In genomic region chr2:153660616-153661015, GRCm38 (mm10) we compare ENCODE assay signal across 22 mouse cellular contexts. TPM values are rescaled to one million over a fixed set of nuclear protein-coding genes. Genes with fewer than 3 reads are reported as not detected.
A peak's percentile ranks its signal among the peaks of the same experiment; 100 is the strongest.
DNase-seq lines count a peak whose midpoint lies in the region; ATAC-seq and TF ChIP-seq lines count a peak whose summit lies in the region.
"Had no signal": no experiment of that assay in that cellular context is flagged by ENCODE, and none has a peak within 500 bp of the region (broad histone marks: within the 10 kb centered on the region; RNA-seq: fewer than 3 reads in every experiment).

No protein-coding gene starts in this region.

- H3K27ac ChIP-seq in liver, embryonic 12.5 days: no peak overlapping the region
- H3K27ac ChIP-seq in ES-E14 (ENCODE audit: insufficient read depth, low read depth, low read length, poor library complexity, severe bottlenecking): no peak overlapping the region
- H3K27ac ChIP-seq: forebrain, embryonic 10.5 days; heart, embryonic 13.5 days; intestine, embryonic 15.5 days; macrophage had no signal

- 53% methylated on average over 3 of the region's 3 CpGs for WGBS in liver, embryonic 12.5 days (ENCODE audit: insufficient replicate concordance)

- no peak overlapping the region for H3K4me2 ChIP-seq in liver, embryonic 12.5 days
- H3K4me2 ChIP-seq: heart, embryonic 13.5 days; intestine, embryonic 15.5 days had no signal

- ATAC-seq in liver, embryonic 12.5 days: no peak
- ATAC-seq: intestine, embryonic 15.5 days had no signal

- in situ Hi-C loops in ES-E14 (cut with MboI; ENCODE audit: low sequenced_read_pairs in 2 of 2, unreplicated experiment in 2 of 2): no loop called here

- DNase-seq in cerebellum, postnatal 14 days: peak; percentile 18 to 59
- no peak for DNase-seq in cerebellum, adult 18-20 months
- DNase-seq in liver: peak; percentile 12
- DNase-seq in ES-E14 (ENCODE audit: low read depth, low spot score): no peak
- DNase-seq in embryo, embryonic 11 days: peak; percentile 25
- no peak for DNase-seq in lung, postnatal 25 days (ENCODE audit: low spot score)
- no peak for DNase-seq in urinary bladder, adult 18-20 months (ENCODE audit: low spot score in 2 of 2)
- DNase-seq: adrenal gland, postnatal 36 days; cerebellum, postnatal 25 days; kidney, postnatal 25 days; lung, adult 18-20 months had no signal

- no peaks in the 10 kb centered on the region for H3K27me3 ChIP-seq in liver, embryonic 12.5 days (replicated peaks)
- H3K27me3 ChIP-seq: heart, embryonic 13.5 days; intestine, embryonic 15.5 days had no signal

- H3K36me3 ChIP-seq in liver, embryonic 12.5 days: peaks cover 28% of the 10 kb centered on the region; the same call in 1 of the 2 replicates
- peaks cover 64% of the 10 kb centered on the region for H3K36me3 ChIP-seq in ES-E14 (ENCODE audit: control insufficient read depth, insufficient read depth, low read length, poor library complexity, severe bottlenecking)

- no peak overlapping the region for H3K9ac ChIP-seq in liver, embryonic 12.5 days
- H3K9ac ChIP-seq in ES-E14 (ENCODE audit: insufficient read depth, low read depth, low read length, poor library complexity, severe bottlenecking): no peak overlapping the region
- H3K9ac ChIP-seq: heart, embryonic 13.5 days; intestine, embryonic 15.5 days had no signal

- no peak overlapping the region for H3K4me3 ChIP-seq in liver, embryonic 12.5 days
- H3K4me3 ChIP-seq in ES-E14 (ENCODE audit: insufficient read depth in 1 of 2, low read depth in 1 of 2, low read length in 2 of 2, poor library complexity in 1 of 2, severe bottlenecking in 1 of 2): no peak overlapping the region
- H3K4me3 ChIP-seq: forebrain, embryonic 10.5 days; heart, embryonic 13.5 days; intestine, embryonic 15.5 days had no signal

- H3K9me3 ChIP-seq in liver, embryonic 12.5 days (replicated peaks): no peaks in the 10 kb centered on the region
- H3K9me3 ChIP-seq in ES-E14 (ENCODE audit: control insufficient read depth, insufficient read depth, low read depth, low read length): no peaks in the 10 kb centered on the region
- H3K9me3 ChIP-seq: forebrain, embryonic 10.5 days; heart, embryonic 13.5 days; intestine, embryonic 15.5 days had no signal

- peaks cover 3% of the 10 kb centered on the region; the same call in 1 of the 2 replicates for H3K4me1 ChIP-seq in liver, embryonic 12.5 days
- H3K4me1 ChIP-seq in ES-E14 (ENCODE audit: control insufficient read depth in 2 of 2, insufficient read depth in 2 of 2, low read length in 2 of 2, poor library complexity in 1 of 2): peaks cover 0 to 12% of the 10 kb centered on the region in 2 experiments; a peak in 2 of 4 replicates
- H3K4me1 ChIP-seq: heart, embryonic 13.5 days; intestine, embryonic 15.5 days had no signal

TF ChIP-seq in ES-E14, 5 proteins besides CTCF, POLR2A, EP300 and RAD21:
- TF ChIP-seq CHD2 (IDR thresholded peaks at IDR 0.05; ENCODE audit: low read depth, low read length): peak; percentile 73
- no peak for TF ChIP-seq ZC3H11A (IDR thresholded peaks at IDR 0.05; ENCODE audit: borderline replicate concordance, low read depth, low read length)
- TF ChIP-seq MAFK (IDR thresholded peaks at IDR 0.05; ENCODE audit: insufficient read depth, low read depth, low read length): no peak
- TF ChIP-seq ZNF384 (IDR thresholded peaks at IDR 0.05; ENCODE audit: low read depth, low read length): no peak

RNA-seq across cellular contexts. Expression of gene Dnmt3b, which starts 11.4 kb away (rescaled TPM):
- 16.6 and 17.1 TPM in 2 replicates for polyA plus RNA-seq in liver, embryonic 12.5 days (2016; fragmentation: Nextera tagmentation; extraction: Ambion mirVana)
- 136 and 183 TPM in 2 replicates for total RNA-seq in ES-E14 (2012; rRNA removed)

RNA-seq across cellular contexts. Expression of gene Commd7, which starts 28.0 kb away (rescaled TPM):
- polyA plus RNA-seq in liver, embryonic 12.5 days (2016; fragmentation: Nextera tagmentation; extraction: Ambion mirVana): 44.0 and 45.7 TPM in 2 replicates
- 9.1 and 12.7 TPM in 2 replicates for total RNA-seq in ES-E14 (2012; rRNA removed)

RNA-seq across cellular contexts. Expression of gene Dnmt3c, which starts 35.8 kb away (rescaled TPM):
- 0.42 and 0.58 TPM in 2 replicates for polyA plus RNA-seq in liver, embryonic 12.5 days (2016; fragmentation: Nextera tagmentation; extraction: Ambion mirVana)
- 0.27 TPM in 1 of 2 replicates, not detected in the other for total RNA-seq in ES-E14 (2012; rRNA removed)
- total RNA-seq: adrenal gland, postnatal 36 days; hematopoietic stem cell, adult 5-6 weeks; neutrophil, adult 5-6 weeks had no signal
- polyA plus RNA-seq: embryonic facial prominence, embryonic 14.5 days; forebrain, embryonic 10.5 days; gonadal fat pad, adult 2 months; heart, embryonic 13.5 days; limb, embryonic 11.5 days; urinary bladder, adult 2 months had no signal

Comparison
In these comparisons a context has a peak if more than half of its experiments do, and no peak if none do; other contexts are left out.
1. DNase-seq: peak in cerebellum, postnatal 14 days (2 of 2), liver (single experiment) and embryo, embryonic 11 days (single experiment); none in cerebellum, adult 18-20 months (0 of 2), ES-E14 (single experiment), lung, postnatal 25 days (single experiment) and urinary bladder, adult 18-20 months (0 of 2).